Mouse (Mus musculus) heart, embryonic 15.5 days (tissue): ENCODE results near the gene Grm4. TPM values are rescaled to one million over a fixed set of nuclear protein-coding genes. Genes with fewer than 3 reads are reported as not detected.
"Not testable (repeated sequence)": the region's sequence is repeated elsewhere in the genome, so short reads cannot be mapped to it uniquely, and the experiment has no call there.

Source experiments
- ATAC-seq: fragments of 200-750 bp; cut with Nextera tagmentation; replicated peaks from 2 replicates; pipeline ENCODE4 v1.8.0; 2017; ENCODE audit warnings: low read depth, moderate TSS enrichment; ENCODE audit not compliant: insufficient number of reproducible peaks, insufficient read depth, low FRiP score
- H3K27ac ChIP-seq: fragments of 300-500 bp; sonication (generic); 2 replicates; pipeline ENCODE4 v1.5.1; 2015; ENCODE audit warnings: mild to moderate bottlenecking, inconsistent platforms
- H3K27me3 ChIP-seq: fragments of 300-500 bp; sonication (generic); 2 replicates; pipeline ENCODE4 v1.6.1; 2015; ENCODE audit warnings: inconsistent platforms
- H3K36me3 ChIP-seq: fragments of 300-500 bp; sonication (generic); 2 replicates; pipeline ENCODE4 v1.6.1; 2015; ENCODE audit warnings: mild to moderate bottlenecking, inconsistent platforms
- H3K4me1 ChIP-seq: fragments of 300-500 bp; sonication (generic); replicated peaks from 2 replicates; pipeline ENCODE4 v1.6.1; 2015; ENCODE audit warnings: inconsistent platforms
- H3K4me2 ChIP-seq: fragments of 300-500 bp; sonication (generic); 2 replicates; pipeline ENCODE4 v1.6.1; 2015; ENCODE audit warnings: inconsistent platforms, mild to moderate bottlenecking, moderate library complexity
- H3K4me3 ChIP-seq: fragments of 300-500 bp; sonication (generic); 2 replicates; pipeline ENCODE4 v1.5.1; 2015; ENCODE audit warnings: mild to moderate bottlenecking, inconsistent platforms
- H3K9ac ChIP-seq: fragments of 300-500 bp; sonication (generic); 2 replicates; pipeline ENCODE4 v1.6.1; 2015; ENCODE audit warnings: mild to moderate bottlenecking, inconsistent platforms
- H3K9me3 ChIP-seq: fragments of 300-500 bp; sonication (generic); replicated peaks from 2 replicates; pipeline ENCODE4 v1.6.1; 2016; ENCODE audit warnings: inconsistent platforms
- WGBS: fragments of 180-500 bp; shearing (Covaris S2); methylation state at CpG from one replicate; pipeline ENCODE4 v1.1.7; 2015; ENCODE audit warnings: mixed read lengths; 5-methylcytosine and 5-hydroxymethylcytosine counted together
- polyA plus RNA-seq: library from polyadenylated mRNA; unstranded; fragments of >200 nt; fragmentation: Nextera tagmentation; extraction: Ambion mirVana; gene quantifications from 2 replicates; pipeline ENCODE4 v1.2.1, GENCODE M21; 2015

Gene Grm4
- polyA plus RNA-seq, 1 experiment from 2014 or later: 0.05 TPM

DNA sequence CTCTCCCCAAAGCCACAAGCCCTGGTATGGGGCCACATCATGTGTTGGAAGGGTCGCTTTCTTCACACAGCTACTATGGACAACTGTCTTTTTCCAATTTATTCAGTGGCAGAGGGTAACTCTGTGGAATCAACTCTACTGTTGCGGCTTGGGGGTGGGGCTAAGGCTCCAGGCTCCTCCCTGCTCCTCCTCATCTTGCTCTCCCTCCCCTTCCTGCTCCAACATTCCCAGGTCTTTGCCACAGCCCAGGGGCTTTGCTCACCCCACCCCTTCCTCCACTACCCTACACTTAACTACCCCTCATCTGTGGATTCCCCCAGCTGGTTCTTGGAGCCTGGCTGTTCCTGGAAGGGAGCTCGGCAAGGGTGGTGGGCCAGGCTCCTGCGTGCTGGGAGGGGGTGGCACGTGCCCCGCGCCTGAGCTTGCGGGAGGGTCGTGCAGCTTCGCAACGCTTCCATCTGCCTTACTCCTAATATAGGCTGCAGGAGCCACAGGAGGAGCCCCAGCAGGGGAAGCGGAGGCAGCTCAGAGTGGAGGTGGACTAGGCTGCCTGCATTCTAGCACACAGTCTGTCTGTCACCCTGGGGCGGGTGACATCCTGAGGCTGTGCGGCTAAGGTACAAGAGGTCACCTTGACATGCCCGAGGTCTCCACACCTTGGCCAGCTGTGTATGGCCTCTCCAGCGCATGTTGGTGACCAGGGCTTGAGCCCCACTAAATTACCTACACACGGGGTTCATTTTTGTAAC lies 135.5 kb downstream of the Grm4 start:
- Histone ChIP-seq H3K9ac (no peak overlapping the region), H3K4me2 (no peak overlapping the region), H3K27ac (no peak overlapping the region), H3K9me3 (no peaks in the 10 kb centered on the region), H3K36me3 (no peaks in the 10 kb centered on the region), H3K4me1 (peaks cover 9% of the 10 kb centered on the region; the same call in 1 of the 2 replicates), H3K4me3 (no peak overlapping the region), H3K27me3 (peaks cover 16% of the 10 kb centered on the region; the same call in 1 of the 2 replicates)
- WGBS: 28% methylated on average over 17 of the region's 17 CpGs
- no peak for ATAC-seq

DNA sequence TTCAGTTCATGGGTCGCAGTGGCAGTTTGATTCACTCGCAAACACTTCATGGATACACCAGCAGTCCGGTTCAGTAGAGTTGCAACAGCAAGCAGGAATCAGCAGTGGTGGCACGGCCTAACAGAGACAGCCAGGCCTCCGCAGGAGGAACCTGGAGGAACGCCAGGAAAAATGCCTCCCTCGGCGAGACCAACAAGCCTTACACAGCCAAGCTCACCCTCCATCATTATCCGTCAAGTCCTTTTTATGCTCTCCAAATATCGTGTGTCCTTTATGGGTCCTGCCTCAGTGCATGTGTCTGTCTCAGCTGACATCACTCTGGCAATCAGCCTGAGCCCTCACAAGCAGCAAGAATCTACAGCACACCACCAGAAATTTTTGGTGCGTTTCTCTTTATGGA lies 138.3 kb downstream of the Grm4 start:
- Histone ChIP-seq H3K4me1 (peaks cover 9% of the 10 kb centered on the region; the same call in 1 of the 2 replicates), H3K4me2 (no peak overlapping the region), H3K36me3 (no peaks in the 10 kb centered on the region), H3K9me3 (no peaks in the 10 kb centered on the region), H3K27me3 (peaks cover 25% of the 10 kb centered on the region; the same call in 1 of the 2 replicates), H3K9ac (no peak overlapping the region), H3K27ac (no peak overlapping the region), H3K4me3 (no peak overlapping the region)
- 56% methylated on average over 11 of the region's 11 CpGs for WGBS
- ATAC-seq: no peak

DNA sequence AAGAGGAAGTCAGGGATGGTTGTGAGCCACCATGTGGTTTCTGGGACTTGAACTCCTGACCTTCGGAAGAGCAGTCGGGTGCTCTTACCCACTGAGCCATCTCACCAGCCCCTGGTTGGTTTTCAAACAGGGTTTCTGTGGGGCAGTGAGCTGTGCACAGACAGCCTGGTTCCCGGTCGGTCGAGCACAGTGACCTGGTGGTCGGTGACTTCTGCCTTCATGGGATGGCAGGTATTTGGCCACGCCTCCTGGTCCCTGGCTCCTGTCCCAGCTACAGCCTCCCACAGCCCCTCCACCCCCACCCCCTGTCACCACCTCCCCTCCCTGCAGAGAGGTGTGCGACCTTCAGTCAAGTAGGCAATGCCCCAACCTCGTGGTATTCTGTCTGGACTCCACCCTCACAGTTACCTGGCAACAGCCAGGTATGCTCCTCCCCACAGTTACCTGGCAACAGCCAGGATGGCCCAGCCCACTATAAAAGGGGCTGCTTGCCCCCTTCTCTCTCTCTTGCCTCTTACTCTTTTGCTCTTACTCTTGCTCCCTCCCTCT lies 140.2 kb downstream of the Grm4 start:
- ATAC-seq, H3K9ac ChIP-seq, H3K4me3 ChIP-seq, H3K9me3 ChIP-seq, H3K4me1 ChIP-seq, H3K36me3 ChIP-seq, H3K27ac ChIP-seq, H3K4me2 ChIP-seq: not testable (repeated sequence)
- H3K27me3 ChIP-seq: peaks cover 25% of the 10 kb centered on the region; the same call in 1 of the 2 replicates
- WGBS: 59% methylated on average over 9 of the region's 9 CpGs

DNA sequence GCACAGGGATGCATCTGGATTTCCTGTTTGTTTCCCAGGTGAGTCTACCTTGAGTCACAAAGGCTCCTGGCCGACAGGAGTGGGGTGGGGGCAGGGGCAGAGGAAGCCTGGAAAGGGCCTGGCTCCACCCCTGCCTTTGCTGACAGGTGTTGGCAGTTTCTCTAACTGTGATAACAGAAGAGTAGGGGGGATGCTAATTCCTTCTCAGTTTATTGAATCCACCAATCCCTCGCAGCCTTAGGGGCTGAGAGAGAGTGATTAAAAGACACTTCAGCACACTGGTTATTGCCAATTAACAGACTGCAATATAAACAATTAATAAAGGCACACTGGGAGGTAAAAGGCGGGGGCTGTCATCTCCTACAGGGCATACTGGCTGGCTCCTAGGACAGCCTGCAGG lies 142.2 kb downstream of the Grm4 start:
- H3K9ac ChIP-seq: no peak overlapping the region
- WGBS: 27% methylated on average over 3 of the region's 3 CpGs
- H3K4me2 ChIP-seq: no peak overlapping the region
- no peak for ATAC-seq
- peaks cover 18% of the 10 kb centered on the region; the same call in 1 of the 2 replicates for H3K27me3 ChIP-seq
- 0 out of 2 replicates have a peak, but pooled peaks cover 3% of the 10 kb centered on the region for H3K9me3 ChIP-seq
- H3K36me3 ChIP-seq: no peaks in the 10 kb centered on the region
- no peak overlapping the region for H3K4me3 ChIP-seq
- H3K4me1 ChIP-seq: no peaks in the 10 kb centered on the region
- no peak overlapping the region for H3K27ac ChIP-seq

DNA sequence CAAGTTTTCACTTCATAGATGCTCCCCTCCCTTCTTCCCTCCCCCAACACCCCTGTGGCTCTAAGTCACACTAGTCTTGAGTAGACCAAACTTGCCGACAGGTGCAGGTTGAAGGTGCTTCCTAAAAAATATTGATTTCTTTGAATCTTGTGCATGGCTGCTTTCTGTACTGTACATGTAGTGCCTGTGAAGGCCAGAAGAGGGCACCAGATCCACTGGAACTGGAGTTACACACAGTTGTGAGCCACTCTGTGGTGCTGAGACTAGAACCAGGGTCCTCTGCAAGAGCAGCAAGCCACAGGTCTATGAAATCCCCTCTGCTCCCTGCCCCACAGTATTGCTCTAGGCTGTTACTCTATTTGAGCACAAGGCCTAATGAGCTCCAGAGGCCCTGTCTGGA lies 144.1 kb downstream of the Grm4 start:
- WGBS: 81% methylated on average over 1 of the region's 1 CpGs

GRCm38 (mm10) chr17:27375551-27375950 lies 145.7 kb downstream of the Grm4 start:
- WGBS: 74% methylated on average over 5 of the region's 5 CpGs
- Histone ChIP-seq H3K9ac (no peak overlapping the region), H3K4me1 (peaks cover 11% of the 10 kb centered on the region), H3K27me3 (peaks cover 17% of the 10 kb centered on the region; the same call in 1 of the 2 replicates), H3K4me2 (no peak overlapping the region), H3K27ac (no peak overlapping the region), H3K36me3 (no peaks in the 10 kb centered on the region), H3K4me3 (no peak overlapping the region), H3K9me3 (0 out of 2 replicates have a peak, but pooled peaks cover 3% of the 10 kb centered on the region)
- ATAC-seq: no peak

More for the DNA sequence above, 144.1 kb downstream of the Grm4 start:
- no peak overlapping the region for H3K9ac ChIP-seq
- H3K27ac ChIP-seq: no peak overlapping the region
- ATAC-seq: no peak
- peaks cover 21% of the 10 kb centered on the region; the same call in 1 of the 2 replicates for H3K27me3 ChIP-seq
- no peaks in the 10 kb centered on the region for H3K36me3 ChIP-seq
- no peak overlapping the region for H3K4me3 ChIP-seq
- no peak overlapping the region for H3K4me2 ChIP-seq
- H3K9me3 ChIP-seq: 0 out of 2 replicates have a peak, but pooled peaks cover 3% of the 10 kb centered on the region
- H3K4me1 ChIP-seq: peaks cover 11% of the 10 kb centered on the region

Other genes starting within 250 kb of the Grm4 start
- 95.0 and 152 TPM in 2 replicates for gene Hmga1, start 35.1 kb upstream of the Grm4 start, polyA plus RNA-seq
- 14.5 and 23.0 TPM in 2 replicates for gene AI413582, start 44.4 kb upstream of the Grm4 start, polyA plus RNA-seq
- gene Nudt3, start 102.1 kb upstream of the Grm4 start, polyA plus RNA-seq: 132 and 145 TPM in 2 replicates
- gene RPS10-NUDT3, start 113.8 kb upstream of the Grm4 start, polyA plus RNA-seq: not detected in 2 replicates
- gene Rps10, start 115.3 kb upstream of the Grm4 start, polyA plus RNA-seq: 506 and 536 TPM in 2 replicates
- gene Pacsin1, start 134.1 kb upstream of the Grm4 start, polyA plus RNA-seq: 0.54 and 0.82 TPM in 2 replicates
- 0.25 and 0.28 TPM in 2 replicates for gene Spdef, start 207.6 kb upstream of the Grm4 start, polyA plus RNA-seq